Mouse (Mus musculus): ENCODE results near the gene Nup205.
"Not testable (repeated sequence)": the region's sequence is repeated elsewhere in the genome, so short reads cannot be mapped to it uniquely, and the experiment has no call there.

The Nup205 gene

DNA sequence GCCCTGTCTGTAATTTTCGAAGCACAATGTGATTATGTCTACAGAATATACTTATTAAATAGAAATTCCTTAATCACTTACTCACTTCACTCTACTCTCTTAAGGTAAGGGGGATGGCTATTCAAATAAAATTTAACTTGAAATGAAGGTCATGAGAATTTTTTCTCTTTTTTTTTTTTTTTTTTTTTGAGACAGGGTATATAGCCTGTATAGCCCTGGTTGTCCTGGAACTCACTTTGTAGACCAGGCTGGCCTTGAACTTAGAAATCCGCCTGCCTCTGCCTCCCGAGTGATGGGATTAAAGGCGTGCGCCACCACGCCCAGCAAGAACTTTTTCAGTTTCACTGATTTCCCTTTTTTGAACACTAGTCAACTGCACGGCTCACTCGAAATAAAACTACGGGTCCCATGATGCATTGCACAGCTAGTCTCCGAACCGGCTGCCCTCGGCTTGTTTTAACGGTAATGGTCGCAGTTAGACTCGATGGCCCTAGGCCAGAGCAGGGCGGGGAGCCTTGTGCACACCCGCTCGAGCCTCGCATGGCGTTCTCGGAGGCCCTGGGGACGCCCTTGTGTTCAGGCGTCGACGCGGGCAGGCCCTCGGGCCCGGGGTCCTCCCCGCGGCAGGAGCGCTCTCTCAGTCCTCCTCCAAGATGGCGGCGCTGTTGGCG is at the start of gene Nup205:
Gene Nup205, plus strand, starts transcription at position 443 of the 671 bp plus-strand sequence.
- DNase-seq (ENCODE audit: low read depth), result peak; percentile 92

DNA sequence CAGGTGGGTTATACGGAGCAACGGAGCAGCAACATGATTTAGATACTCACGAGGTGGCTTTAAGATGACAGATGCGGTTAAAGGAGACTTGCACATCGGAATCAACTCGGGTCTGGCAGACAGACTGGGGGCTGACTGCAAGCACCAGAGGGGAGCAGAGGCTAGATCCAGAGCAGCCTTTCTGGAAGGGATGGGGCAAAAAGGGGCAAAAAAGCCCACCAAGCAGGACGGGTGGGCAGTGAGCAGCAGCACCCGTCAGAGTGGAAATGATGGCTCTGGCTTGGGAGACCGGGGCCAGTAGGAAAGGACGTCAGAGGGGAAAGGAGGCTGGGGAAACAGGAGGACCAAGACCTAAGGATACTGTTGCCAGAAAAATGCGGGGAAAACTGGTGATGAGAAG is 44.4 kb upstream of the Nup205 start:
- DNase-seq (ENCODE audit: low read depth), result peak; percentile 57

DNA sequence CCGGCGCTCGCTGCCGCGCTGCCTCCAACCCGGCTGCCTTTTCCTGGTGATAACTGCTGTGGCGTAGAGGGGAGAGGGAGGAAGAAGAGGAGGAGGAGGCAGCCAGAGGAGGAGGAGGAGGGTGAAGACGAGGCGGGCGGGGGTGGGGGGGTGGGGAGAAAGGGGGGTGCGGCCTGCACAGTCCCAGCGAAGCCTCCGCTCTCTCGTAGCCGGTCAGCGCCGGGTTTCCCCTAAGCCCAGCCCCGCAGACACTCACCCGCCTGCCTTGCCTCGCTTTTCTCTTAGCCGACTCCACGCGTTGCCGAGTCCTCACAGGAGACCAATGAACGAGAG is 44.0 kb upstream of the Nup205 start:
- DNase-seq (ENCODE audit: low read depth), result no peak

DNA sequence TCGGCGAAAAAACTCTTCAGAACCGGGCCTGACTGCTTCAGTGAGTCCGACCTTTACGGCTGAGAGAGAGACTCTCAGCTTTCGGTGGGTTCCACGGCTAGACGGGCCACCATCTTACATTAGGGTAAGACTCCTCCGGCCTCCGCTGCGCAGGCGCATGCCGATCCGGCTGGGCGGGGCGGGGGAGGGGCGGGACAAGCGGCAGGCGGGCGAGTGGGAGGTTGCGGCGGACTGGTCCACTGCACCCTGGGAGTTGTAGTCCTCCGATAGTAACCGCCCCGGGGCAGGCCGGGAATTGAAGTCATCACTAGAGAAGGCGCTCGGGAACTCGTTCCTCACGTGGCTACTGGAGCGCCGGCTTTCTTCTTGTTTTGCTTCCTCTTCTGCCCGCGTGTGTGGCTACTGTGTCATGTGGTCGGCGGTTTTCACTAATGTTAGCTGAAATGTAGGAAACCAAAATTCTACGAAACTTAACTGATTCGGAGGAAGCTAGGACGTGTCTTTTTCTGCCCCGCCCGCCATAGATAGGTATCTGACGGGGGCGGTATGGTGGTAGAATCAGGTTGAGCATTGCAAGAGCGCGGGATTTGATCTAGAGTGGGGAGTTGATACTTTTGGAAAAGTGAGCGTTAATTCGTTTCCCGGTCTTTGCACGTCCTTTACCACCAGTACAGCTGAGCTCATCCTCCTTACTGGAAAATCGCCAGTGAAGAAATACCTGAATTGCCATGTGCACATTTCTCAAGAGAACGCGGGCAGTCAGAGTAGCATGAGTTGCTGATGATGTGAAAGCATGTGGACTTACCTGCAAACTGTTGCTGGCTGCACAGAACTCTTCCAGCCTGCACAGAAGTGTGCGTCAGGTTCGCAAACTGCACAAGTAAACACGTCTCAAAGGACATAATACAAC is 43.4 kb upstream of the Nup205 start, which contains the start of gene Cnot4:
Gene Cnot4, minus strand, starts transcription at position 146 of the 910 bp plus-strand sequence.
- peak; percentile 98 for DNase-seq (ENCODE audit: low read depth)

DNA sequence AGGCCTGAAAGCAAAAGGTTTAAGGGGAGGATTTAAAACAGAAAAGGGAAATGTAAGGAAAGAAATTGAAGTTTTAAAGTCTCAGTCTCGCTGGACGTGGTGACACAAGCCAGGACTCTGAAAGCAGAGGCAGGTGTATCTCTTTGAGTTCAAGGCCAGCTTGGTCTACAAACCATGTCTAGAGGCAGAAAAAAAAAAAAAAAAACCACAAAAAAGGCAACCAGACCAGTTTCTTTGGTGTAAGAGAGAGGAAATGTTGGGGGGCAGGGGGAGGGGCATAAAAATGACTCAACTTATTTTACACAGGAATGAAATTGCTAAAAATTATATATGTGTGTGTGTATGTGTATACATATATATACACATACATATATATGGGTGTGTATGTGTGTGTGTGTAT is 42.4 kb upstream of the Nup205 start:
- DNase-seq (ENCODE audit: low read depth), result peak; percentile 48

DNA sequence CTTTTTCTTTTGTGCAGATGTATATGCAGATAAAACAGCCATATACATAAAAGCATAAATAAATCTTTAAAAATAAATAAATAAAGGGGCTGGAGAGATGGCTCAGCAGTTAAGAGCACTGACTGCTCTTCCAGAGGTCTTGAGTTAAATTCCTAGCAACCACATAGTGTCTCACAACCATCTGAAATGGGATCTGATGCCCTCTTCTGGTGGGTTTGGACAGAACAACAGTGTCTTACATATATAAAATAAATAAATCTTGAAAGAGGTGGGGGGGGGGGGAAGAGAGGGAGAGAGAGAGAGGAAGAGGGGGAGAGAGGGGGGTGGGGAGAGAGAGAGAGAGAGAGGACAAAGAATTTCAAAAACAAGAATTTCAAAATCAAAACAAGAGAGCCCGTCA is 36.9 kb upstream of the Nup205 start:
- no peak for DNase-seq (ENCODE audit: low read depth)

DNA sequence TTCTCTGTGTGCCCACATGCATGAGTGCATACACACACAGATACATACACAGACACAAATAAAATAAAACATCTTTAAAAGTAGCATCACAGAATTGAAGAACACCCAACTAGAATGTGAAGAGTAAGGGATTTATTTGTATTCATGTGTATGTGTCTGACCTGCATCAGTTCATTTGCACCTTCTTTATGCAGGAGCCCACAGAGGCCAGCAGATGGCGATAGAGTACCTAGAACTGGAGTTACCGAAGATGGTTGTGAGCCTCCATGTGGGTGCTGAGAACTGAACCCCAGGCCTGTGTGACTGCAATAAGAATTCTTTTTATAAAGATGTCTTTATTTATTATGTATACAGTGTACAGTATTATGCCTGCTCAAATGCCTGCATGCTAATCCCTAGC is 31.7 kb upstream of the Nup205 start:
- DNase-seq (ENCODE audit: low read depth), result peak; percentile 59

DNA sequence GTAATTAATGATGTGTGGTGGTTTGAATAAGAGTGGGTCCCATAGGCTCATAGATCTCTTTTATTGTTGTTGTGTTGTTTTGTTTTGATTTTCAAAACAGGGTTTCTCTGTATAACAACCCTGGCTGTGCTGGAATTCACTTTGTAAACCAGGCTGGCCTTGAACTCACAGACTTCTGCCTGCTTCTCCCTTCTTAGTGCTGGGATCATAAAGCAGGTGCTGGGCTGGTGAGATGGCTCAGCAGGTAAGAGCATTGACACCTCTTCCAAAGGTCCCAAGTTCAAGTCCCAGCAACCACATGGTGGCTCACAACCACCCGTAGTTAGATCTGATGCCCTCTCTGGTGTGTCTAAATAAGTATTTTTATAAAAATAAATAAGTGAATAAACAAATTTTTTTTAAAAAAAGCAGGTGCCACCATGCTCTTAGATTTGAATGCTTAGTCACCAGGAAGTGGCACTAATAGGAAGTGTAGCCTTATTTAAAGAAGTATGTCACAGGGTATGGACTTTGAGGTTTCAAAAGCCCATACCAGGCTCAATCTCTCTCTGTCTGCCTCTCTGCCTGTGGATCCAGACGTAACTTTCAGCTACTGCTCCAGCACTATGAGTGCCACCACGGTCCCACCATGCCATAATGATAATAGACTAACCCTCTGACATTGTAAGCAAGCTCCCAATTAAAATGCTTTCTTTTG is 29.3 kb upstream of the Nup205 start:
- DNase-seq (ENCODE audit: low read depth), result no peak

DNA sequence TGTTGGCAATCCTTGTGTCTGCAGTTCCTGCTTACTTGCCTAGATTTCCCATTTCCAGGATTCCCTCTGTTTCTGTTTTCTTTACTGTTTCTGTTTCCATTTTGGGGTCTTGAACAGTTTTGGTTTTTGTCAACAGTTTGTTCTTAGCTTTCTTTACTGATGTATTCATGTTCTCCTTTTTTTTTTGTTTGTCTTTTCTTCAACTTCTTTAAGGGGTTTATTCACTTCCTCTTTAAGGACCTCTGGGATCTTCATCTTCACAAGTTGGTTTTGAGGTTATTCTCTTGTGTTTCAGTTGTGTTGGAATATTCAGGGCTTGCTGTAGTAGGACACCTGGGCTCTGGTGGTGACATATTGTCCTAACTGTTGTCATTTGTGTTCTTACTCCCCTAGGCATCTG is 22.7 kb upstream of the Nup205 start:
- no peak for DNase-seq (ENCODE audit: low read depth)

DNA sequence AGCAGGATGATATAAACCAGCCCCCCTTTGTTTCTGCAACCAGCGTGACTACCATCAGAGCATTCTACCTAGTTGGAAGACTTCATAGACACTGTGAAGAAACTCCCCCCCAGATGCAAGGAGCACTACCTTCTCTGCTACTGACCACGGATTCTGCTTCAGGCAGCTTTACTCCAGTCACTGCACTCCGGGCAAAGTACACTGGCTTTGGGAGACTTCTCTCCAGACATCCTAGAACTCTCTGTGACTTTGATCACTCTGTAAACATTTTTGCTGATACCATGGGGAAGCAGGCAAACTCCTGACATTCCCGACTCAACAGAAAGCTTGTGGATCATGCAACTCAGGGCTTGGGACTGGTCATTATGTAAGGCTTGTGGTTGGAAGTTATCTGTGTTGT is 8.0 kb upstream of the Nup205 start:
- DNase-seq (ENCODE audit: low read depth), result no peak

DNA sequence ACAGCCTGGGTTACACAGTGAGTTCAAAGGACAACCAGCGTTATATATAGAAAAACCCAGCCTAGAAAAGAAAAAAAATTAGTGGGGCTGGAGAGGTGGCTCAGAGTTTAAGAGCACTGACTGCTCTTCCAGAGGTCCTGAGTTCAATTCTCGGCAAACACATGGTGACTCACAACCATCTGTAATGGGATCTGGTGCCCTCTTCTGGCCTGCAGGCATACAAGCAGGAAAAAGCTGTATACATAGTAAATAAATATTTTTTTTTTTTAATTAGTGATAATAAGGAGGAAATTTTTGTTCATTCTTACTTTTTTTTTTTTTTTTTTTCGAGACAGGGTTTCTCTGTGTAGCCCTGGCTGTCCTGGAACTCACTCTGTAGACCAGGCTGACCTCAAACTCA is 5.2 kb upstream of the Nup205 start:
- peak; percentile 20 for DNase-seq (ENCODE audit: low read depth)

DNA sequence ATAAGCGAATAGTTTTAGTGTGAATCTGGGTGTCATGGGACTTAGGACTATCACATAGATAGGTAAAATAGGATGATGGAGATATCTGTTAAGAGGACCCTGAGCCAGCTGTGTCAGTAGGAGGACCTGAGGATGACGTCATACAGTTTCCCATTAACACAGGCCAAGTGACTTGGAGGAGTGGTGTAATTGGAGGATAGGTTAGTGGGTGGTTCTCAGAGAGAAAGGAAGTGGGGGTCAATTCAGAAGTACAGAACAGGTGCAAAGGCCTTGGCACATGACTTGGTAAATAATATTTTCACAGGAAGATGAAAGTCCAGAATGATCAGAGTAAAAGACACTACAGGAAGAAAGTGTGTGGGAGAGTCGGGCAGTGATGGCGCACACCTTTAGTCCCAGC is 4.0 kb upstream of the Nup205 start:
- DNase-seq (ENCODE audit: low read depth), result no peak

DNA sequence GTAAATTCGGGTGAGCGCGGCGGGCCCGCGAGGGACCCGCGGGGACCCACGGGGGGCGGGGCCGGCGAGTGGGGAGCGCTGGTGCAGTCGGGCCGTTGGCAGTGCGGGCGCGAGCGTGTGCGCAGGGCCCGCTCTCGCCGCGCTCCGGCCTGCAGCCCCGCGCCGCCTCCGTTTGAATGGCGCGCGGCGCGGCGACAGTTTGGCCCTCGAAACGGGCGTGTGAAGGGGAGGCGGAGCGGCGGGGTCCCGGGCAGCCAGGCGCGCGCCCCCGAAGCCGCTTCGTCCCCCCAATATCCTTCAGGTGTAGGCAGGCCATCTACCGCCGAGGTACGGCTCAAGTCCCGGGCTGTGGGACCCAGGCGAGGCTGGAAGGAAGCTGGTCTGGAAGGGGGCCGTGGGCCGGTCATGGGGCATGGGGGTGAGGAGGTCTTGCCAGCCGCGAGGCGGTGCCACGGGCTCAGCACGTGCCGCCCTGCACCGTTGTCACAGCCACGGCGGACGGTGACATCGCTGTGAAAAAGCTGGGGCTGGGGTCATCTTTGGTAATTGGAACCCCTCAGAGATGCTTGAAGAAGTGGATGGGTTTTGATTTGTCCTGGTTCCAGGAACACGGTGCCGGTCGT is 540 bp downstream of the Nup205 start:
- DNase-seq (ENCODE audit: low read depth), result peak; percentile 65

DNA sequence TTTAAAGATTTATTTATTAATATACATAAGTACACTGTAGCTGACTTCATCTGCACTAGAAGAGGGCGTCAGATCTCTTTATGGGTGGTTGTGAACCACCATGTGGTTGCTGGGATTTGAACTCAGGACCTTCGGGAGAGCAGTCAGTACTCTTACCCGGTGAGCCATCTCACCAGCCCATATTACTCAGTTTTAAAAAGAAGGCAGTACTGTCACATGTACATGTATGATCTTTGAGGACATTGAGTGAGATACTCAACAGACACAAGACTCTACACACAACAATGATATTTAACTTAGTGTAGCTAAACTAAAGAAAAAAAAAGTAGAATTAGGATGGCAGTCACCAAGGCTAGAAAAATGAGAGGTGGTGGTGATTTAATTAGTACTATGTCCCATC is 2.1 kb downstream of the Nup205 start:
- not testable (repeated sequence) for DNase-seq (ENCODE audit: low read depth)

DNA sequence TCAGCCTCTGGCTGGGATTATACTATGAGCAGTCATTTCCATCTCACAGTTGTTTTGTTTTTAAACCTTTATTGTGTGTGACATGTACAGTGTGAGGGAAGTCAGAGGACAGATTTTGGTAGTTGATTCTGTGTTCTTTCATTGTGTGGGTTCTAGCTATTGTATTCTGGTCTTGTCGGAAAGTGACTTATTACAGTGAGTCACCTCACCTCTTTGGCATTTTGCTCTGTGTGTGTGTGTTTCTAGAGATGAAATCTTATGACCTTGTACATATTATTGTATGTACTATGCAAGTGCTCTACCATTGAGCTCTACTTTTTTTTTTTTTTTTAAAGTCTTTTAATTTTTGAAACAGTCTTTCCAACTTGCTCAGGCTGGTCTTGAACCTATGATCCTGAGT is 7.6 kb downstream of the Nup205 start:
- no peak for DNase-seq (ENCODE audit: low read depth)

DNA sequence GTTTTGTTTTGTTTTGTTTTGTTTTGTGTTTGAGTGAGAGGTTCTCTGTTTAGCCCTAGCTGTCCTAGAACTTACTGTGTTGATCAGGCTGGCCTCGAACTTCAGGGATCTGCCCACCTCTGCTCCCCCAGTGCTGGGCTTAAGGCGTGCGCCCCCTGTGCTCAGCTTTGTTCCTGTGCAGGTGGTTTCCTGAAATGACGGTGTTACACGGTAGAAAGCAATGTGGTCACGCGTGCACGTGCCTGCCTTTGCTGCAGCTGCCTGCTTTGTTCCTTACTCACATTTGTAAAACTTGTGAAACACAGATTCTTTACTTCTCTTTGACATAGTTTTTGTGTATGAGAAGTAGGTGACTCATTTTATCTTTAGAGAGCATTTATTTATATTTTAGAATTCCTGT is 14.0 kb downstream of the Nup205 start:
- DNase-seq (ENCODE audit: low read depth), result peak; percentile 75

DNA sequence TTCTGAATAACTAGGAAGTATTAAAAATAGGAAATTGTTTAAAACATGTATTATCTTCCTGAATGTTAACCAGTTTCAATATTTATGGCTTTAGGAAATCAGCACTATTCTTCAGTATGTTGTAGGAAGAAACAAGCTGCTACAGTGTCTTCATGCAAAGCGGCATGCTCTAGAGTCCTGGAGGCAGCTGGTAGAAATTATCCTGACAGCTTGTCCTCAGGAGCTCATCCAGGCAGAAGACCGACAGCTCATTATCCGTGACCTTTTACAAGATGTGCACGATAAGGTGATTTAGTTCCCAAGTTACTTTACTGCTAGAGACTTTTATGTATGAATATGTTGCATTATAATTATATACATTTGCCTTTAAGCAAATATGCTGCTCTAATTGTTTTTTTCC is 48.5 kb downstream of the Nup205 start:
- no peak for DNase-seq (ENCODE audit: low read depth)

DNA sequence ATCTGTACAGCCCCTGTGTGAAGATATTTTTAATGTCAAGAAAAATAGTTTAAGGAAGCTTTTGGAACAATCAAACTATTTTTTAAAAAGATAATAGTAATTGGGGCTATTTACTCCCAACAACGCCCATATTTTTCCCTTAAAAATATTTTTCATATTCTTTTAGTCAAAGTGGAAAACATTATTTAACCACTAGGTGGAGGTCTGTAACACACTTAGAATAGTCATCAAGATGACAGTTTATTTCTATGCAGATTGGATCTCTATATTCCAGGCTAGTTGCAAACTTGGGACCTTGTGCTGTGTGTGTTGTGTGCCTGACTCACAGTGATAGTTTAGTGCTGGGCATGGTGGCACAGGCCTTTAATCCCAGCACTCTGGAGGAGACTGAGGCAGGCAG is 52.2 kb downstream of the Nup205 start:
- DNase-seq (ENCODE audit: low read depth), result no peak

DNA sequence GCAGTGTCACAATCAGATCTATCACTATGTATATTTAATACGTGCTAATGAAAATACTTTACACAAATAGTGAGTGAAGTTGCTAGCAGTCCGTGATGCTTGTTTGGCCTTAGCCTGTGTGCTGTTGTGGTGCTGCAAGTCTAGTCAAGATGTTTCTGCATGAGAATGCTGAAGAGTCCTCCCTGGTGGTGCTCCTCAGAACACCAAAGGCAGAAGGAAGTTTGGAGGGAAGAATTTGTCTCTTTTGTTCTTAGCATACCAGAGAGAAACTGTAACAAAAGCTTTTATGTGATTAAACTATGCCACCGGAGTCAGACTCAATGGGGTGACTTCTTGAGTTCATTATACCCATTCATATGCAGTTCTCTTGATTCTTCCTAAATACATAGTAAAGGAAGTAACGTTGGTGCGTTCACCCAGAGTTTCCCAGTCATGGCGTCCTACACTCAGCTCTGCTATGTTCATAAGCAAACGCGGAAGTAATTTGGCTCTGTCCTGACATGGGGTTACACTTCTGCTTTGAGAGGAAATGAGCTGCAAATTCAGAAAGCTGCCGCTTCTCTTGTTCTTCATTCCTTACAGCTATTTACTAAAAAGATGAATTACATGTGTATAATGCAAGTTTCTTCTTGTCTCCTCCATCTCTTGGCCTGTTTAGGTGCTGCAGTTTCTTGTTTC is 59.0 kb downstream of the Nup205 start:
- no peak for DNase-seq (ENCODE audit: low read depth)

DNA sequence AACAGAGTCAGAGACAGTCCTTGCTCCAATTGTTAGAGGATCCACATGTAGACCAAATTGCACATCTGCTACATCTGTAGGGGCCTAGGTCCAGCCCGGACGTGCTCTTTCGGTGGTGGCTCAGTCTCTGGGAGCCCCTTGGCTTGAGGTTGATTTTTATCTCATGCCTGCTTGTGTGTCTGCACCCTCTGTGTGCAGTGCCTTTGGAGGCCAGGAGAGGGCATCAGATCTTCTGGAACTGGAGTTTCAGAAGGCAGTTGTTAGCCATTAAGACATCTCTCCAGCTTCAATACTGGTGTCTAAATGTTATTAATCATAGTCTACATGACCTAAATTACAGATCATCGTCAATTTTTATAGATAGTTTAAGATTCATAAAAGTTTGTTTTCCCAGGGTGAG is 66.0 kb downstream of the Nup205 start:
- DNase-seq (ENCODE audit: low read depth), result no peak

DNA sequence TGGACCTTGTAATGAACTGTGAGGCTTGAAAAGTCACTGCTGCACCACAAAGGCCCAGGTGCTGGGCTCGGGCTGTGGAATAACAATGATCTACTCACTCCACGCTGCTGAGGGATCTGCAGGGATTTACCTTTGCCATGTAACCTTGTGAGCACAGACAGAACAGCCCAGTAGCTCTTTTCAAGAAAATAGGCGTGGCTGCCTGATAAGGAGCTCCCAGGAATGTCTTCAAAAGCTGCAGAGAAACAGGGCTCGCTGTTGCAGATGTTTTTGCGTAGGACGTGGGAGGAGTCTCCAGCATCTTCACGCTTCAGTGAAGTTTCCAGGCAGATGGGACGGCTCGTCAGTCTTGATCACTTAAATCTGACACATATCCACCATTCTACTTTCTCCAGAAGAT is 66.8 kb downstream of the Nup205 start:
- DNase-seq (ENCODE audit: low read depth), result no peak

DNA sequence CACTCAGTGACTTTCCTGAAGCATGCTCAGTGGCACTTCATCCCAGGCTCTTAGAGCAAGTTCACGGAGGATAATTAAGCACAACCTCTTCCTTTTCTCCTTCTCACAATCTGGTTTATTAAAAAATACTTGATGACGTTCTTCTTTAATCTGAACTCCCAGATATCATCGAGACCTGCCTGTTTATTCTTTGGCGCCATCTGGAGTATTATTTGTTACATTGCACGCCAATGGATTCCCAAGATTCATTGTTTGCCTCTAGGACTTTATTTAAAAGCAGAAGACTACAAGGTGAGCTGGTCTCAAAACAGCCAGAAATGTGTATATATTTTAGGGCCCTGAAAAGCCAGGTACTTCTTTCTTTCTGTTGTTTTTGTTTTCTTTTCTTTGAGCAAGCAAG is 67.9 kb downstream of the Nup205 start:
- DNase-seq (ENCODE audit: low read depth), result peak; percentile 60
